Mouse (Mus musculus): ENCODE data around the gene Oit1. TPM values are rescaled to one million over a fixed set of nuclear protein-coding genes. Genes with fewer than 3 reads are reported as not detected.

The Oit1 gene
- polyA plus RNA-seq, 1 experiment, result not detected

- Histone ChIP-seq H3K27me3 (ENCODE audit: control insufficient read depth) (no peaks in the 10 kb centered on the region), H3K4me1 (ENCODE audit: control insufficient read depth) (no peaks in the 10 kb centered on the region), H3K4me3 (replicated peaks) (no peak overlapping the region), H3K9me3 (ENCODE audit: control insufficient read depth, low read length) (no peaks in the 10 kb centered on the region), H3K36me3 (ENCODE audit: control insufficient read depth) (no peaks in the 10 kb centered on the region)
- no peak for TF ChIP-seq TAL1 (IDR thresholded peaks at IDR 0.05; ENCODE audit: low read length)
- TF ChIP-seq GATA1 (IDR thresholded peaks at IDR 0.05; ENCODE audit: low read length), result no peak
These were observed 9.2 kb downstream of the Oit1 start for GRCm38 (mm10) chr14:8369394-8369793.

DNA sequence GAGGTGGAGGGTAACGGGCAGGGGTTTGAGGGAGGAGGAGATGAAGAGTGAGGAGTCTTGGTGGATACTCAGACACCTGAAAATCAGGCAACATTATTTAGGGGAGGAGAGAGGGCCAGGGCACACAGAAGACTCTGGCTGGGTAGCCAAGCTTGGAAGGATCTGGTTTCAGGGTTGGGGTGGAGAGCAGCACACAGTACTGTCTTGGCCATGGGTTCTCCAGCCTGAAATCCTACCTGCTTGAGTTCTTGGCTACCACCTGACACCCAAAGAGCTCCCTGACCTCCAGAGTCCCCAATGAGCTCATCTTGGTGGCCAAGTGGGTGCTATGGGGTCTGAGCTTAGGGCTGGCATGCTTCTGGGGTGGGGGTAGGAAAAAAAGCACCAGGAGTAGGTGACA is 9.7 kb downstream of the Oit1 start:
- no peaks in the 10 kb centered on the region for H3K27me3 ChIP-seq (ENCODE audit: control insufficient read depth)
- no peak for TF ChIP-seq TAL1 (IDR thresholded peaks at IDR 0.05; ENCODE audit: low read length)
- no peak for TF ChIP-seq GATA1 (IDR thresholded peaks at IDR 0.05; ENCODE audit: low read length)
- no peaks in the 10 kb centered on the region for H3K36me3 ChIP-seq (ENCODE audit: control insufficient read depth)
- H3K9me3 ChIP-seq (ENCODE audit: control insufficient read depth, low read length), result no peaks in the 10 kb centered on the region
- no peak overlapping the region for H3K4me3 ChIP-seq (replicated peaks)
- H3K4me1 ChIP-seq (ENCODE audit: control insufficient read depth), result no peaks in the 10 kb centered on the region

DNA sequence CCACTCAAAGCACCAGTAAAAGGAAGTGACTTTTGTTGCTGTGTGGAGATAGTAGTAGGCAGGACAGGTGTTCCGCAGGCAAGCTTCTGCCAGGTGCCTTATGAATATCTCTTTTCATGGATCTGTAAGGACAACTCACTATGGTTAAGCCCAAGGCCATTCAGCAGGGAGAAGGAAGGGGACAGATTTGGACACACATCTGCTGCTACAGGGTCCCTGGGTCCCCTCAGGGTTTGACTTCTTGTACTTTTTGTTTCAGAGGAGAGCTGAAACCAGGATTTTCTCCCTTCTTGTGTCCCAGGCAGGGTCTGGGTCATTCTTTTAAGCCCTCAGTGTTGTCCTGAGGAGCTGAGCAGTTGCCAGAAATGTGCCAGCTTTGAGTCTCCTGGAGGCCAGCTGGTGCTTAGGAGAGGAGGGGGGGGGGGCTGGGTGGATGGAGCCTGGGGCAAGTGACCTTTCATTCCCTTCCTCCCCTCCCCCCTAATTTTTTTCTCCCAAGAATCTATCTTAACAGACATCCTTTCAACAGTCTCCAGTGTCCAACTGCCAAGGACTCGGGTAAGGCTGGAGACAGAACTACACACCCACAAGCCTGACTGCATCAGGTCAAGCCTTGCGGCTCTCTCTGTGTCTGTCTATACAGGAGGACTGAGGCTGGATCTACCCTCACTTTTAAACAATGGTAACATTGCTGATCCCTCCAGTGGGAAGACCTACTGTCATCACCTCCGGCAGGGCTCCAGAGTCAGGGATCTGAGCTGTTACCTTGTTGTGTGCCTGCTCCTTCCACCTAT is 10.6 kb downstream of the Oit1 start:
- H3K4me1 ChIP-seq (ENCODE audit: control insufficient read depth), result no peaks in the 10 kb centered on the region
- no peaks in the 10 kb centered on the region for H3K9me3 ChIP-seq (ENCODE audit: control insufficient read depth, low read length)
- no peaks in the 10 kb centered on the region for H3K36me3 ChIP-seq (ENCODE audit: control insufficient read depth)
- no peak for TF ChIP-seq TAL1 (IDR thresholded peaks at IDR 0.05; ENCODE audit: low read length)
- no peak for TF ChIP-seq GATA1 (IDR thresholded peaks at IDR 0.05; ENCODE audit: low read length)
- H3K27me3 ChIP-seq (ENCODE audit: control insufficient read depth), result no peaks in the 10 kb centered on the region
- H3K4me3 ChIP-seq (replicated peaks), result no peak overlapping the region

GRCm38 (mm10) chr14:8367121-8367520 is 11.4 kb downstream of the Oit1 start:
- Histone ChIP-seq H3K27me3 (ENCODE audit: control insufficient read depth) (no peaks in the 10 kb centered on the region), H3K36me3 (ENCODE audit: control insufficient read depth) (no peaks in the 10 kb centered on the region), H3K4me3 (replicated peaks) (no peak overlapping the region), H3K9me3 (ENCODE audit: control insufficient read depth, low read length) (no peaks in the 10 kb centered on the region), H3K4me1 (ENCODE audit: control insufficient read depth) (no peaks in the 10 kb centered on the region)
- TF ChIP-seq GATA1 (IDR thresholded peaks at IDR 0.05; ENCODE audit: low read length), result no peak
- no peak for TF ChIP-seq TAL1 (IDR thresholded peaks at IDR 0.05; ENCODE audit: low read length)

- Histone ChIP-seq H3K4me1 (ENCODE audit: control insufficient read depth) (no peaks in the 10 kb centered on the region), H3K36me3 (ENCODE audit: control insufficient read depth) (no peaks in the 10 kb centered on the region), H3K27me3 (ENCODE audit: control insufficient read depth) (no peaks in the 10 kb centered on the region), H3K9me3 (ENCODE audit: control insufficient read depth, low read length) (no peaks in the 10 kb centered on the region), H3K4me3 (replicated peaks) (no peak overlapping the region)
- TF ChIP-seq TAL1 (IDR thresholded peaks at IDR 0.05; ENCODE audit: low read length), result no peak
- no peak for TF ChIP-seq GATA1 (IDR thresholded peaks at IDR 0.05; ENCODE audit: low read length)
These were observed 12.7 kb downstream of the Oit1 start for GRCm38 (mm10) chr14:8365833-8366232.

- peaks cover 3% of the 10 kb centered on the region for H3K4me1 ChIP-seq (ENCODE audit: control insufficient read depth)
- TF ChIP-seq TAL1 (IDR thresholded peaks at IDR 0.05; ENCODE audit: low read length), result no peak
- no peak for TF ChIP-seq GATA1 (IDR thresholded peaks at IDR 0.05; ENCODE audit: low read length)
- H3K36me3 ChIP-seq (ENCODE audit: control insufficient read depth), result no peaks in the 10 kb centered on the region
- H3K4me3 ChIP-seq (replicated peaks), result no peak overlapping the region
- H3K27me3 ChIP-seq (ENCODE audit: control insufficient read depth), result no peaks in the 10 kb centered on the region
- H3K9me3 ChIP-seq (ENCODE audit: control insufficient read depth, low read length), result no peaks in the 10 kb centered on the region
These were observed 21.7 kb downstream of the Oit1 start for GRCm38 (mm10) chr14:8356836-8357235.

- no peak overlapping the region for H3K4me3 ChIP-seq (replicated peaks)
- no peak for TF ChIP-seq TAL1 (IDR thresholded peaks at IDR 0.05; ENCODE audit: low read length)
- no peak for TF ChIP-seq GATA1 (IDR thresholded peaks at IDR 0.05; ENCODE audit: low read length)
- H3K36me3 ChIP-seq (ENCODE audit: control insufficient read depth), result no peaks in the 10 kb centered on the region
- no peaks in the 10 kb centered on the region for H3K9me3 ChIP-seq (ENCODE audit: control insufficient read depth, low read length)
- H3K27me3 ChIP-seq (ENCODE audit: control insufficient read depth), result no peaks in the 10 kb centered on the region
- peaks cover 3% of the 10 kb centered on the region for H3K4me1 ChIP-seq (ENCODE audit: control insufficient read depth)
These were observed 22.5 kb downstream of the Oit1 start for GRCm38 (mm10) chr14:8355999-8356501.

DNA sequence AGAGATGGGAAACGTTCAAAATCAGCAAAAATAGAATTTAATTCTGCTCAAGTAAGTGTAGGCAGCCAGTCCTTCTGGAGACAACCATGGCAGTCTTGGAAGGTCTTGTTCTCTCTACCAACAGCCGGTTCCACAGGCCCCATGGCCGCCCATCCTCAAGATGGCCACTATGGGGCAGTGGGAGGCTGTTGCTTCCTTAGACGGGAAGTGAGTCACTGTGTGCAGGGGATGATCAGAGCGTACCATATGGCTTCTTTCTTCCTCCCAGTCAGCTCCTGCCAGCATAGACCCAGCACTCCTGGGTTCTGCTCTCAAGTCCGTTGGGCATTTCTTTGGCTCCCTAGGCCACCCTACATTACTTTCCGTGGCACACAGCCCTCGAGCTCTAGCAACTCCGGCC is 29.6 kb downstream of the Oit1 start:
- Histone ChIP-seq H3K4me1 (ENCODE audit: control insufficient read depth) (no peaks in the 10 kb centered on the region), H3K27me3 (ENCODE audit: control insufficient read depth) (no peaks in the 10 kb centered on the region), H3K4me3 (replicated peaks) (no peak overlapping the region), H3K36me3 (ENCODE audit: control insufficient read depth) (no peaks in the 10 kb centered on the region), H3K9me3 (ENCODE audit: control insufficient read depth, low read length) (no peaks in the 10 kb centered on the region)
- TF ChIP-seq GATA1 (IDR thresholded peaks at IDR 0.05; ENCODE audit: low read length) (no peak), TAL1 (IDR thresholded peaks at IDR 0.05; ENCODE audit: low read length) (no peak)

DNA sequence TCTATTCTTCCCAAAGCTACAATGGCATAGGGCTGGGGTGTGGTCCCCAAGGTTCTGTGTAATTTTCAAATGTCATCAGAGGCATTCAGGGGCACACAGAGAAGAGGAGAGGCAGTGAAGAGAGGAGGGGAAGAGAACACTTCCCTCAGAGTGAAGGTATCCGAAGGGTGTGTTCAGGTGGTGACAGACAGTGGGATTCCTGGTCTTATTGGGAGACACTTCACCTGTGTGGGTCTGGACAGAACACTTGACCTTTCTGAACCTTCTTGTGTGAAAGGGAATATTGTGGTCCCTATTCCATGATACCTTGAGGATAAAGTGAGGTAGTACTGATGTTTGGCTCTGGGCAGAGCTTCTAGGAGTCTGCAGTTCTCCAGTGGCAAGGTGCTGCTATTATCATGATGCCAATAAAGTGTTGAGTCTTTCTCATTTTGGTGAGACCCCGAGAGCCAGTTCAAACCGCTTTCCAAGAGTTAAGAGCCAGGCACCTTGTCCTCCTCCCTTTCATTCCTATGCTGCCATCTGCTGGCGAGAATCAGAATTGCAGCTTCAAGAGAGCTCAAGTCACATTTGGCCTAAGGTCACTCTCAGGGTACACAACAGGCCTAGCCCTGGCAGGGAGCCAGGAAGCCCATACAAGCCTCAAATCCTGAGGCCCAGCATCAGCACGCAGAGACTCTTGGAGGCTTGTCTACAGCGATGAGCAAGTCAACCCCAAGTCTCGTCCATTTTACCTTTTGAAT is 32.1 kb downstream of the Oit1 start:
- Histone ChIP-seq H3K36me3 (ENCODE audit: control insufficient read depth) (no peaks in the 10 kb centered on the region), H3K4me3 (replicated peaks) (no peak overlapping the region), H3K9me3 (ENCODE audit: control insufficient read depth, low read length) (no peaks in the 10 kb centered on the region), H3K4me1 (ENCODE audit: control insufficient read depth) (peaks cover 4% of the 10 kb centered on the region), H3K27me3 (ENCODE audit: control insufficient read depth) (no peaks in the 10 kb centered on the region)
- TF ChIP-seq GATA1 (IDR thresholded peaks at IDR 0.05; ENCODE audit: low read length), result no peak
- no peak for TF ChIP-seq TAL1 (IDR thresholded peaks at IDR 0.05; ENCODE audit: low read length)
